Mouse (Mus musculus) limb, embryonic 15.5 days (tissue): ENCODE results near the gene Maneal. TPM values are rescaled to one million over a fixed set of nuclear protein-coding genes. Genes with fewer than 3 reads are reported as not detected.
A peak's percentile ranks its signal among the peaks of the same experiment; 100 is the strongest.

Experiments
- ATAC-seq: fragments of 200-750 bp; cut with Nextera tagmentation; 2 replicates; pipeline ENCODE4 v1.8.0; 2017; ENCODE audit warnings: low read depth, moderate TSS enrichment; ENCODE audit not compliant: insufficient number of reproducible peaks, low FRiP score, low TSS enrichment
- H3K27ac ChIP-seq: fragments of 300-500 bp; sonication (generic); 2 replicates; pipeline ENCODE4 v1.5.1; 2015; ENCODE audit warnings: moderate library complexity, mild to moderate bottlenecking, inconsistent platforms
- H3K27me3 ChIP-seq: fragments of 300-500 bp; sonication (generic); 2 replicates; pipeline ENCODE4 v1.6.1; 2015; ENCODE audit warnings: inconsistent platforms
- H3K36me3 ChIP-seq: fragments of 300-500 bp; sonication (generic); 2 replicates; pipeline ENCODE4 v1.6.1; 2015; ENCODE audit warnings: inconsistent platforms
- H3K4me1 ChIP-seq: fragments of 300-500 bp; sonication (generic); 2 replicates; pipeline ENCODE4 v1.6.1; 2015; ENCODE audit warnings: inconsistent platforms
- H3K4me2 ChIP-seq: fragments of 300-500 bp; sonication (generic); 2 replicates; pipeline ENCODE4 v1.6.1; 2015; ENCODE audit warnings: mild to moderate bottlenecking, inconsistent platforms
- H3K4me3 ChIP-seq: fragments of 300-500 bp; sonication (generic); 2 replicates; pipeline ENCODE4 v1.5.1; 2015; ENCODE audit warnings: mild to moderate bottlenecking, inconsistent platforms
- H3K9ac ChIP-seq: fragments of 300-500 bp; sonication (generic); 2 replicates; pipeline ENCODE4 v1.6.1; 2015; ENCODE audit warnings: inconsistent platforms
- H3K9me3 ChIP-seq: fragments of 300-500 bp; sonication (generic); 2 replicates; pipeline ENCODE4 v1.6.1; 2016; ENCODE audit warnings: inconsistent platforms
- WGBS: fragments of 180-500 bp; shearing (Covaris S2); methylation state at CpG from one replicate; pipeline ENCODE4 v1.1.7; 2015; 5-methylcytosine and 5-hydroxymethylcytosine counted together
- polyA plus RNA-seq: library from polyadenylated mRNA; unstranded; fragments of >200 nt; fragmentation: Nextera tagmentation; extraction: Ambion mirVana; gene quantifications from 2 replicates; pipeline ENCODE4 v1.2.1, GENCODE M21; 2015

Maneal gene
- polyA plus RNA-seq, 1 experiment from 2014 or later: 0.52 TPM

DNA sequence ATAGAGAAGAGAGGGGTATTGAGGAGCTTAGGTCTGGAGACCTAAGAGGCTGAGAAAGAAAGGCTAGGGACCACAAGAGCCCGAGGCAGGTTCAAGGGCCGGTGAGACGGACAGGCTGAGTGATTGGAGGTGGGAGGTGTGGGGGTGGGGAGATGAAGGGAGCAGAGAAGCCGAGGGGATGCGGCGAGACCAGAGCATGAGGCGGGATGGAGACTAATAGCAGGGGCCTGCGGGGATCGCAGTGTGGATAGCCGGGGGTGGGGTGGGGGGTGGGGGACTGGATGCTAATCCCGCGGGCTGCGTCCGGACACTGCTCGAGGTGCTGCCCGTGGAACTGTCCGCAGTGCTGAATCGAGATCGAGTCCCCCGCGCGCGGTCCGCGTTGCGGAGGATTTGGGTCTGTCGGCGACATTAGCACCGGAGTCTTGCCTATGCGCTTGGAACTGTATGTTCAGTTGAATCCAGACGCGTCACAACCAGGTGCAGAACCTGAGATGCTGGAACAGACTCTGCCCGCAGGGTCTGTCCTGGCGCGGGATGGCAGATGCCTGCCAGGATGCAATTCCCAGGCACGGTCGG is 20.3 kb upstream of the Maneal start:
- Histone ChIP-seq H3K27ac (no peak overlapping the region), H3K9ac (no peak overlapping the region), H3K27me3 (peaks cover 77% of the 10 kb centered on the region), H3K4me1 (peaks cover 15% of the 10 kb centered on the region), H3K9me3 (no peaks in the 10 kb centered on the region), H3K36me3 (no peaks in the 10 kb centered on the region), H3K4me2 (no peak overlapping the region; the same call in 1 of the 2 replicates), H3K4me3 (no peak overlapping the region; the same call in 1 of the 2 replicates)
- WGBS: 1% methylated on average over 35 of the region's 37 CpGs
- ATAC-seq: 0 out of 2 replicates have a peak, but pooled peaks have one; percentile 15

DNA sequence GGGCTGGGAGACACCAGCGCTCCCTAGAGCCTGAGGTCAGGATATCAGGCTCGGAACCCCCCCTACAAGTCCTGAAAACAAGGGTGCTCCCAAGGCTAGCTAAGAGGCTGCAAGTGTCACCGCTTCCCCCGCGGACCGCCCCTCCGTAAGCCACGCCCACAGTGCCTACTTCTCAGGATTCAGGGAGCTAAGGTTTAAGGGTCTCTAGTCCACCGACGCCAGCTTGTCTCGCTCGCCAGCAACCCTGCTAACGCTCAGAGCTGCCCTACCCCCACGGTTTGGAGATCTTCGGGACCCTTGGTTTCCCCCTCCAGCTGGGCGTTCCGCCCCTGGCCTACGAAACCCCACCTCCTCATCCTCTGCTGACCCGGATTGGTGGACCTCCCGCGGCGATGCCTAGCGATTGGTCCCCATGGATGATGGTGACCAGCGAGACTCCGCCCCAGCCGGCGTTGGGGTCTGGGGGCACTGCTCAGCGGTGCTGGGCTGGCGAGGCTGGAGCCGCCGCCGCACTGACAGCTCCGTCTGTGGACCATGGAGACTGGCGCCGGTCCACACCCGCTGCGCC is 19.5 kb upstream of the Maneal start:
- Histone ChIP-seq H3K27ac (no peak overlapping the region), H3K9me3 (no peaks in the 10 kb centered on the region), H3K9ac (no peak overlapping the region), H3K4me1 (peaks cover 15% of the 10 kb centered on the region), H3K4me2 (peak overlapping the region; percentile 47), H3K36me3 (no peaks in the 10 kb centered on the region), H3K4me3 (peak overlapping the region; percentile 28), H3K27me3 (peaks cover 74% of the 10 kb centered on the region)
- under 1% methylated on average over 37 of the region's 37 CpGs for WGBS
- peak; percentile 5; the same call in 1 of the 2 replicates for ATAC-seq

GRCm38 (mm10) chr4:124880599-124880998 is 18.6 kb upstream of the Maneal start, which contains the start of gene Epha10:
Gene Epha10, plus strand, starts transcription at chr4:124880899.
- Histone ChIP-seq H3K4me3 (peak within 1 kb of the TSS; percentile 28), H3K4me1 (peaks cover 15% of the 10 kb centered on the region), H3K9me3 (no peaks in the 10 kb centered on the region), H3K36me3 (no peaks in the 10 kb centered on the region), H3K9ac (no peak within 1 kb of the TSS), H3K4me2 (peak within 1 kb of the TSS; percentile 47), H3K27me3 (peaks cover 65% of the 10 kb centered on the region), H3K27ac (no peak within 1 kb of the TSS)
- no peak for ATAC-seq
- WGBS: 5% methylated on average over 11 of the region's 11 CpGs

GRCm38 (mm10) chr4:124872719-124873118 is 10.7 kb upstream of the Maneal start:
- Histone ChIP-seq H3K9me3 (no peaks in the 10 kb centered on the region), H3K4me1 (no peaks in the 10 kb centered on the region), H3K9ac (no peak overlapping the region), H3K27me3 (no peaks in the 10 kb centered on the region), H3K27ac (no peak overlapping the region), H3K36me3 (no peaks in the 10 kb centered on the region), H3K4me3 (no peak overlapping the region), H3K4me2 (no peak overlapping the region)
- ATAC-seq: no peak
- 83% methylated on average over 1 of the region's 1 CpGs for WGBS

DNA sequence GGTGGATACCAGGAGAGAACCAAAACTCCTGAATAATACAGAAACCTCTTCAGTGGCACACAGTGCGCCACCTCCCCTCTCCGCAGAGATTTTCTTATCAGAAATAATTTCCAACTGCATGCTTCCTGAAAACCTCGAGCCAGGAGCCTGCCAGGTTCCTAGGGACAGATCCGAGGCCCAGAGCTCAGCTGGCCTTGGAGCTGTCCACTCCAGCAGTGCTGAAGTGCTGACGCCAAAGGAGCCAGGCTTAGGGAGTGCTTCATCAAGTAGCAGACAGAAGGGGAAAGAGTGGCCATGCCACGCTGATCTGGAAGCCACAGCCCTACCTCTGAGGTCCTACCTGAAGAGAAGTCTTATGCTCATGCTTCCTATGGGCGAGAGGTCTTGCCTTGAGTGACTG is 1.5 kb downstream of the Maneal start:
- 7% methylated on average over 7 of the region's 7 CpGs for WGBS
- H3K9me3 ChIP-seq: no peaks in the 10 kb centered on the region; the same call in 1 of the 2 replicates
- no peak for ATAC-seq
- no peak overlapping the region for H3K4me3 ChIP-seq
- H3K36me3 ChIP-seq: peaks cover 20% of the 10 kb centered on the region
- no peak overlapping the region for H3K27ac ChIP-seq
- peaks cover 31% of the 10 kb centered on the region for H3K27me3 ChIP-seq
- H3K4me1 ChIP-seq: peaks cover 17% of the 10 kb centered on the region
- H3K4me2 ChIP-seq: no peak overlapping the region
- H3K9ac ChIP-seq: no peak overlapping the region

DNA sequence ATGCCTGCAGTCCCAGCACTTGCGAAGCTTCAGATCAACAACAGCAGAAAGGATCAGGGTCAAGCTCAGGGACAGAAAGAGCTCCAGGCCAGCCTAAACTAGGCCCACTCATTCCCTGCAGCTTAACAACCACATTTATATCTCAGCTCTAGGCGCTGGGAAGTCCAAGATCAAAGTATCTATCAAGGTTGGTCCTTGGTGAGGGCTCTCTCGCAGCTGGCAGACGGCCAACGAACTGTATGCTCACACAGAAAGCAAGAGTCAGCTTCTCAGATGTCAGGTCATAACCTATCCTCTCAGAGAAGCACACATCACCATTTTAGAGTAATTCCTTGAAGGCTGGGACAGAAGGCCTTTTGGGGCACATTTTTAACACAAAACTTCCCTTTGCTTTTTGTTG is 3.6 kb downstream of the Maneal start:
- ATAC-seq: no peak
- Histone ChIP-seq H3K9me3 (no peaks in the 10 kb centered on the region), H3K27ac (no peak overlapping the region), H3K4me1 (peaks cover 17% of the 10 kb centered on the region), H3K4me3 (no peak overlapping the region), H3K9ac (no peak overlapping the region), H3K36me3 (peaks cover 38% of the 10 kb centered on the region), H3K27me3 (peaks cover 27% of the 10 kb centered on the region), H3K4me2 (no peak overlapping the region)
- WGBS: 61% methylated on average over 5 of the region's 5 CpGs

- no peak overlapping the region for H3K9ac ChIP-seq
- no peak for ATAC-seq
- no peak overlapping the region for H3K27ac ChIP-seq
- peaks cover 41% of the 10 kb centered on the region for H3K36me3 ChIP-seq
- no peak overlapping the region for H3K4me3 ChIP-seq
- peaks cover 8% of the 10 kb centered on the region for H3K27me3 ChIP-seq
- H3K9me3 ChIP-seq: no peaks in the 10 kb centered on the region
- H3K4me2 ChIP-seq: no peak overlapping the region
- 89% methylated on average over 8 of the region's 8 CpGs for WGBS
- peaks cover 10% of the 10 kb centered on the region for H3K4me1 ChIP-seq
Observed at GRCm38 (mm10) chr4:124856294-124856693, 5.7 kb downstream of the Maneal start.

- no peaks in the 10 kb centered on the region for H3K27me3 ChIP-seq
- H3K4me3 ChIP-seq: peak within 1 kb of the TSS; percentile 98
- no peaks in the 10 kb centered on the region for H3K9me3 ChIP-seq
- ATAC-seq: peak; percentile 46
- under 1% methylated on average over 75 of the region's 75 CpGs for WGBS
- peak within 1 kb of the TSS; percentile 85 for H3K9ac ChIP-seq
- H3K36me3 ChIP-seq: peaks cover 37% of the 10 kb centered on the region
- H3K4me1 ChIP-seq: peaks cover 22% of the 10 kb centered on the region
- H3K27ac ChIP-seq: peak within 1 kb of the TSS; percentile 93
- peak within 1 kb of the TSS; percentile 84 for H3K4me2 ChIP-seq
Observed at GRCm38 (mm10) chr4:124850933-124851658, 10.9 kb downstream of the Maneal start, which contains the start of gene 1110065P20Rik. Gene 1110065P20Rik, minus strand, starts transcription at chr4:124851196.

DNA sequence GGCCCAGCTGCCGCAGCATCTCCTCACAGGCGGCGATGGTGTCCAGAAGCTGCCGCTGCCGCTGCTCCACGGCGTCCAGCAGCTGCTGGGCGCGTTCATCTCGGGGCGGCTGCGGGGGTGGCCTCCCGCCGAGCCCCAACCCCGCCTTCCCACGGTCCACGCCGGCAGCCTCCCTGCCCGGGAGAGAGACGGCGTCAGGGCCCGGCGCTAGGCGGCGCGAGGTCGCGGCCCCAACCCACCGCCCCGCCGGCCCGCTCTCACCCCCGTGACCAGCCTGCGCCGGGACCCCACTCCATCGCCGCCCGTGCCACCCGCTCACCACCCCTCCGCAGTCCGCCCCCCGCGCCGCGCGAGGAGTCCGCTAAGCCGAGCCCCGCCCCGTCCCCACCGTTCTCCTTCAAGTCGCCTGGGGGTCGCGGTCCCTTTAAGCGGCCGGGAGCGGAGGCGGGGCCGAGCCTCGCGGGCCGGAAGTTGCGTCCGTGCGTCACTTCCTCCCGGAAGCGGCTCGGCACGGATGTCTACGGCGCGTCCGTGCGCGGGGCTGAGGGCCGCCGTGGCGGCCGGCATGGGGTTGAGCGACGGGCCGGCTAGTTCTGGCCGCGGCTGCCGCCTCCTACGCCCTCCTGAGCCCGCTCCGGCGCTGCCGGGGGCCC is 11.6 kb downstream of the Maneal start, which contains the start of gene Yrdc:
Gene Yrdc (plus strand): TSS at position 419 of the 653 bp plus-strand sequence.
- WGBS: 1% methylated on average over 67 of the region's 90 CpGs
- Histone ChIP-seq H3K9me3 (no peaks in the 10 kb centered on the region), H3K9ac (peak within 1 kb of the TSS; percentile 85), H3K27me3 (no peaks in the 10 kb centered on the region), H3K36me3 (peaks cover 30% of the 10 kb centered on the region), H3K4me1 (peaks cover 22% of the 10 kb centered on the region), H3K4me2 (peak within 1 kb of the TSS; percentile 84), H3K4me3 (peak within 1 kb of the TSS; percentile 98), H3K27ac (peak within 1 kb of the TSS; percentile 93)
- ATAC-seq: peak; percentile 92

DNA sequence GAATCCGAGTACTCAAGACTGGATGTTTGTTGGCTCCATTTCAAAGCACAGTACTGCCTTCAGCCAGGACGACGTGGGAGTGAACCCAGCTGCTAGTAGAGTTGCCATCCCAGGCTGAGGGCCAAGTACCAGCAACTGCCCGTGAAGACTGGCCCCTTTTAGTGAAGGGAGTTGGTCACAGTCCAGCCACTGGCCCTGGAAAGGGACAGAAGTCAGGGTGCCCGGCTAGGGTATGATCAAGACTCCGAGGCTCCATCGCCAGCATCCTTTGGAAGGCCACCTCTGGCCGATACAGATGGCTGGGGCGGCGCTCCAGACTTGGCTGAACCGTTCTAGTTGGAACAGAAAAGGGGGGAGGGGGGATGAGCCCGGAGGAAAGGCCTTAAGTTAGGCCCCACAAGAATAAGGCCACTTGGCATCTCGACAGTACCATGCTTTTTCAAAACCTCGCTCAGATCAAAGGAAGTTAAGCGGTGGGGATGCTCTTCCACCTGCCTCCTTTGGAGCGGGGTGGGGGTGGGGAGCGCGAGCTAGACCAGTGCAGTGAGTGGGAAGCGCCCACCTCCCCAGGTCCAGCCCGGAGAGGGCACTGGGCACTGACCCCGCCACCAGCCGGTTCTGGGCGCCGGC is 12.2 kb downstream of the Maneal start:
- Histone ChIP-seq H3K4me1 (peaks cover 22% of the 10 kb centered on the region), H3K27ac (peak overlapping the region; percentile 93), H3K9ac (peak overlapping the region; percentile 85), H3K9me3 (no peaks in the 10 kb centered on the region), H3K36me3 (peaks cover 32% of the 10 kb centered on the region), H3K4me3 (peak overlapping the region; percentile 98), H3K27me3 (no peaks in the 10 kb centered on the region), H3K4me2 (peak overlapping the region; percentile 84)
- WGBS: 2% methylated on average over 24 of the region's 24 CpGs
- peak; percentile 36; the same call in 1 of the 2 replicates for ATAC-seq

DNA sequence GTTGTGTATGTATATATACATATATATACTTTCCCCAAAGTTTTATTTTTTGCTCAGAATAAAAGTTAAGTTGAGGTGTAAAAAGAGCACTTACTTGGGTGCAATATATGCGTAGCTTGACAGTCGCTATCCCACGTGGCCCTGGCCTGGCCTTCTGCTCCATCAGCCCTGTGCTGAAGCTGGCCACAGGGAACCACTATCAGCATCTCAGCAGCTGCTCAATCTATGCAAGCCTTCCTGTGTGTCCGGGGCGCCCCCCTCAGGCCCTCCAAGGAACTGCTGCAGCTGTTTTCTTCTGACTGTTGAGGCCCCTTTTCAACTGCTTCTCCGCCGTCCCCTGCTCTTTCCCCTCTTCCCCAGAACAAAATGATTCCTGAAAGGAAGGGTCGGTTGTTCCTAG is 14.4 kb downstream of the Maneal start:
- no peak for ATAC-seq
- no peaks in the 10 kb centered on the region for H3K27me3 ChIP-seq
- H3K9me3 ChIP-seq: no peaks in the 10 kb centered on the region
- no peak overlapping the region for H3K4me2 ChIP-seq
- H3K4me3 ChIP-seq: no peak overlapping the region
- H3K9ac ChIP-seq: no peak overlapping the region
- H3K27ac ChIP-seq: no peak overlapping the region
- WGBS: 13% methylated on average over 8 of the region's 8 CpGs
- H3K36me3 ChIP-seq: peaks cover 30% of the 10 kb centered on the region
- peaks cover 22% of the 10 kb centered on the region for H3K4me1 ChIP-seq
